Mouse (Mus musculus): ENCODE measurements around the gene Myo1g. TPM values are rescaled to one million over a fixed set of nuclear protein-coding genes. Genes with fewer than 3 reads are reported as not detected.
A peak's percentile ranks its signal among the peaks of the same experiment; 100 is the strongest.

The Myo1g gene
- polyA plus RNA-seq, 1 experiment from 2014 or later, result 1.3 TPM

DNA sequence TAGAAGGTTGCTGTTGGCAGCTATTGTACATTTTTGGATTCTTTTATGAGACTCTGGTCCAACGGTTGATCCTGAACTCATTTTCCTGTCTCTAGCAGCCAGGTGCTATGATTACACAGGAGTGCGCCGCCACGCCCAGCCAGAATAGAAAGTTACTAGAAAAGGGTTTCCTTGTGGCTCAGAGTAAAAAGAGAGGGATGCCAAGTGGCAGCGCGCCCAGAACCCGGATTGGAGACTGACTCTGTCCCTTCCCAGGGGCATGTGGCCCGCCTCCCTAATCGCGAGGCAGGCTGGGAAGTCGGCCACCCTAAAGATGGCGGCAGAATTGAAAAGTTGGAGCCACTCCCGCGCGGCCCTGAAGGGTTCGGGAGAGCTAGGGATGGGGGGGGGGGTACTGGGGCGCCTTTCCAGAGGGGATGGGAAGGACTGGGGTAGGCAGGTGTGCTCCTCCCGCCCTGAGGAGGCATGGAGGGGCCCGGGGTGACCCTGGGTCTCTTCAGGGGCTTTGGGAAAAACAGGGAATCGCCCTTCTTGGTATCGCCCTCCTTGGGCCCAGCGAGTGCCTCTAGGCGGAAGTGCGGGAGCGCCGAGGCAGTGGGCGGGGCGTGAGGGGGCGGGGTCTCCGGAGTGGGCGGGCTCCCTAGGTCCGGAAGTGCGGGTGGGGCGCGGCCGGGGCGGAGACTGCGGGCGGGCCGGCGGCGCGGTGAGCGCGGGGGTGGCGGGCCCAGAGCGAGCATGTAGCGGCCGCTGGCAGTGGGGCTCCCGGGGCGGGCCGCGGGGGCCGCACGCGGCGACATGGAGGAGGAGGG is 25.6 kb upstream of the Myo1g start, which contains the start of gene Ccm2:
Gene Ccm2, plus strand, starts transcription at position 683 of the 809 bp plus-strand sequence.
- Histone ChIP-seq H3K27ac (ENCODE audit: low read length) (peak within 1 kb of the TSS; percentile 98), H3K4me1 (ENCODE audit: control insufficient read depth, insufficient read depth, low read length) (peaks cover 9% of the 10 kb centered on the region; the same call in 1 of the 2 replicates), H3K36me3 (ENCODE audit: control insufficient read depth, insufficient read depth, low read length) (no peaks in the 10 kb centered on the region), H3K4me3 (ENCODE audit: low read depth, low read length) (peak within 1 kb of the TSS; percentile 77), H3K9me3 (ENCODE audit: control insufficient read depth, low read depth, low read length) (no peaks in the 10 kb centered on the region), H3K27me3 (ENCODE audit: control insufficient read depth, insufficient read depth, low read length) (no peaks in the 10 kb centered on the region), H3K4me2 (replicated peaks; ENCODE audit: low read depth, low read length) (peak within 1 kb of the TSS; percentile 80), H3K9ac (replicated peaks; ENCODE audit: low read depth, low read length) (peak within 1 kb of the TSS; percentile 67)
- under 1% methylated on average over 52 of the region's 57 CpGs for WGBS
- ATAC-seq (ENCODE audit: insufficient number of reproducible peaks, insufficient read depth, low FRiP score, low read depth), result peak; percentile 95

DNA sequence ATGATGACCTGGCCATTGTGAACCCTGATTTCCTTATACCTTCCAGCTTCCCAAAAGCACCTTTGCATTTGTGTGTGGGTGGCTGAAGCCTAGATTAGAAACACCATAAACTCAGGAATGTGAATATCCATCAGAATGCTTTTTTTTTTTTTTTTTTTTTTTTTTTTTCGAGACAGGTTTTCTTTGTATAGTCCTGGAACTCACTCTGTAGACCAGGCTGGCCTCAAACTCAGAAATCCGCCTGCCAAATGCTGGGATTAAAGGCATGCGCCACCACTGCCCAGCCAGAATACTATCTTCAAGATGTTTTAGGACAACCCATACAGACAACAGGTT is 25.1 kb upstream of the Myo1g start:
- H3K36me3 ChIP-seq (ENCODE audit: control insufficient read depth, insufficient read depth, low read length), result no peaks in the 10 kb centered on the region
- H3K4me2 ChIP-seq (replicated peaks; ENCODE audit: low read depth, low read length), result peak overlapping the region; percentile 80
- H3K27ac ChIP-seq (ENCODE audit: low read length), result peak overlapping the region; percentile 98
- WGBS, result 22% methylated on average over 3 of the region's 3 CpGs
- ATAC-seq (ENCODE audit: insufficient number of reproducible peaks, insufficient read depth, low FRiP score, low read depth), result no peak
- H3K4me1 ChIP-seq (ENCODE audit: control insufficient read depth, insufficient read depth, low read length), result peaks cover 9% of the 10 kb centered on the region; the same call in 1 of the 2 replicates
- H3K9me3 ChIP-seq (ENCODE audit: control insufficient read depth, low read depth, low read length), result no peaks in the 10 kb centered on the region
- peak overlapping the region; percentile 77 for H3K4me3 ChIP-seq (ENCODE audit: low read depth, low read length)
- 0 out of 2 replicates have a peak overlapping the region, but pooled peaks have one; percentile 67 for H3K9ac ChIP-seq (replicated peaks; ENCODE audit: low read depth, low read length)
- H3K27me3 ChIP-seq (ENCODE audit: control insufficient read depth, insufficient read depth, low read length), result no peaks in the 10 kb centered on the region

DNA sequence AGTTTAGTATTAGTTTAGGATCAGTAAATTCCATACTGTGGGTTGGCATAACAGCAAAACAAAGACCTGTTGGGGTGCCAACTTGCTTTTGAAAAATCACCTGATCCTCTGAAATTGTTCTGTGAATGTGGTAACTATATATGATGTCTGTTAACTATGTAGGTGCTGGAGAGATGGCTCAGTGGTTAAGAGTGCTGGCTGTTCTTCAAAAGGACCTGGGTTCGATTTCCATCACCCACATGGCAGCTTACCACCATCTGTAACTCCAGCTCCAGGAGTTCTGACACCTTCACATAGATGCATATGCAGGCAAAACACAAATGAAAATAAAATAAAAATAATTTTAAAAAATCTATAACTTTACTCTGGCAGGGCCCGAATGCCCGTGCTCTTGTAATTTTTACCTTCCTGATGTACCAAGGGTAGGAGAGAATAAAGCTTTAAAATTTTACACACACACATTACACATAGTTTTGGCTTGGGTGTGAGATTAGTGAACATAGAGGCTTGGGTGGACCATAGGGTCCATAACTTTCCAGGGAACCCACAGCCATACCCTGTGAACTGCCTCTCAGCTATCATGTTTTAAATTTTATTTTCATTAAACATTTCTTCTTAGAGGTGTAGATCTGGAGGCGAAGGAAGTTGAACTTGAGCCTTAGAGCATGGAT is 24.6 kb upstream of the Myo1g start:
- no peak for ATAC-seq (ENCODE audit: insufficient number of reproducible peaks, insufficient read depth, low FRiP score, low read depth)
- H3K4me2 ChIP-seq (replicated peaks; ENCODE audit: low read depth, low read length), result peak overlapping the region; percentile 80
- peak overlapping the region; percentile 98; the same call in 1 of the 2 replicates for H3K27ac ChIP-seq (ENCODE audit: low read length)
- no peaks in the 10 kb centered on the region for H3K27me3 ChIP-seq (ENCODE audit: control insufficient read depth, insufficient read depth, low read length)
- 93% methylated on average over 4 of the region's 4 CpGs for WGBS
- H3K9me3 ChIP-seq (ENCODE audit: control insufficient read depth, low read depth, low read length), result no peaks in the 10 kb centered on the region
- no peak overlapping the region for H3K9ac ChIP-seq (replicated peaks; ENCODE audit: low read depth, low read length)
- peaks cover 9% of the 10 kb centered on the region; the same call in 1 of the 2 replicates for H3K4me1 ChIP-seq (ENCODE audit: control insufficient read depth, insufficient read depth, low read length)
- H3K36me3 ChIP-seq (ENCODE audit: control insufficient read depth, insufficient read depth, low read length), result no peaks in the 10 kb centered on the region
- H3K4me3 ChIP-seq (ENCODE audit: low read depth, low read length), result no peak overlapping the region

DNA sequence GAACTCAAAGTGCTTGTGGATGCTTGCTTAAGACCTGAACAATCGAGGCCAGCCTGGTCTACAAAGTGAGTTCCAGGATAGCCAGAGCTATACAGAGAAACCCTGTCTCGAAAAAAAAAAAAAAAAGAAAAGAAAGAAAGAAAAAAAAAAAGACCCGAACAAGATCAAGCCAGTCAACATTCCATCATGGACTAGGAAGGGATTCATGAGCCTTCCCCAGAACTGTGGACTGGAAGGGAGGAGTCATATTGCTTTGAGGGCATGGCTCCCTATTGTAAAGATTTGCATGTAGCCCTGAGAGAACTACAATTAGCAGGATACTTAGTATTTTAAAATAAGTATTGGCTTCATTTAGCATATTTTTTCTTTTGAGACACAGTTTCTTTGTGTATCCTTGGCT is 23.9 kb upstream of the Myo1g start:
- 90% methylated on average over 3 of the region's 3 CpGs for WGBS
- Histone ChIP-seq H3K9me3 (ENCODE audit: control insufficient read depth, low read depth, low read length) (no peaks in the 10 kb centered on the region), H3K27ac (ENCODE audit: low read length) (no peak overlapping the region), H3K4me3 (ENCODE audit: low read depth, low read length) (no peak overlapping the region), H3K4me1 (ENCODE audit: control insufficient read depth, insufficient read depth, low read length) (peaks cover 9% of the 10 kb centered on the region; the same call in 1 of the 2 replicates), H3K36me3 (ENCODE audit: control insufficient read depth, insufficient read depth, low read length) (no peaks in the 10 kb centered on the region), H3K27me3 (ENCODE audit: control insufficient read depth, insufficient read depth, low read length) (no peaks in the 10 kb centered on the region), H3K4me2 (replicated peaks; ENCODE audit: low read depth, low read length) (no peak overlapping the region), H3K9ac (replicated peaks; ENCODE audit: low read depth, low read length) (no peak overlapping the region)
- no peak for ATAC-seq (ENCODE audit: insufficient number of reproducible peaks, insufficient read depth, low FRiP score, low read depth)

DNA sequence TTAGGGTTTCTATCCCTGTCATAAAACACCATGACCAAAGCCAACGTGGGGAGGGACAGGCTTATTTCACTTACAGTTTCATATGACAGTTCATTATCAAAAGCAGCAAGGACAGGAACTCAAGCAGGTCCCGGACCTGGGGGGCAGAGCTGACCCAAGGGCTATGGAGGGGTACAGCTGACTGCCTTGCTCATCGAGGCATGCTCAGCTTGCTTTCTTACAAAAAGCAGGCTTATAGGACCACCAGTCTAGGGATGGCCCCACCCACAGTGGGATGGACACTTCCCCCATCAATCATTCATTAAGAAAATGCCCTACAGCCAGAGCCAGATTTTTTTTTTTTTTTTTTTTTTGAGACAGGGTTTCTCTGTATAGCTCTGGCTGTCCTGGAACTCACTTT is 10.0 kb upstream of the Myo1g start:
- H3K9me3 ChIP-seq (ENCODE audit: control insufficient read depth, low read depth, low read length), result no peaks in the 10 kb centered on the region
- H3K4me1 ChIP-seq (ENCODE audit: control insufficient read depth, insufficient read depth, low read length), result no peaks in the 10 kb centered on the region
- H3K9ac ChIP-seq (replicated peaks; ENCODE audit: low read depth, low read length), result no peak overlapping the region
- H3K27ac ChIP-seq (ENCODE audit: low read length), result no peak overlapping the region
- peaks cover 10% of the 10 kb centered on the region for H3K36me3 ChIP-seq (ENCODE audit: control insufficient read depth, insufficient read depth, low read length)
- WGBS, result 89% methylated on average over 3 of the region's 3 CpGs
- H3K4me3 ChIP-seq (ENCODE audit: low read depth, low read length), result no peak overlapping the region
- no peaks in the 10 kb centered on the region for H3K27me3 ChIP-seq (ENCODE audit: control insufficient read depth, insufficient read depth, low read length)
- no peak for ATAC-seq (ENCODE audit: insufficient number of reproducible peaks, insufficient read depth, low FRiP score, low read depth)
- H3K4me2 ChIP-seq (replicated peaks; ENCODE audit: low read depth, low read length), result no peak overlapping the region

DNA sequence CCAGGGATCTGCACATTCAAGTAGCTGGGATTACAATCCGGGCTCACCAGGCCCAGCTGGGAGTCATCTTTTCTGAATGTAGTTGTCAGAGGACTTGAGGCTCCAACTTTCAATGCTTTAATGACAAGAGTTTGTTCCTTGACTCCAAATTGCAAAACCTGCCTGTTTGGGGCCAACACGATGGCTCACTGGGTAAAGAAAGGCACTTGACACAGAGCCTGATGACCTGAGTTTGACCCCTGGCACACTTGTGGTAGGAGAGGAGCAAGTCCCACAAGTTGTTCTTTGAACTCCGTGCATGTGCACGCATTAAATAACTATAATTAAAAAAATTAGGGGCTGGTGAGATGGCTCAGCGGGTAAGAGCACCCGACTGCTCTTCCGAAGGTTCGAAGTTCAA is 9.2 kb upstream of the Myo1g start:
- Histone ChIP-seq H3K27ac (ENCODE audit: low read length) (no peak overlapping the region), H3K4me3 (ENCODE audit: low read depth, low read length) (no peak overlapping the region), H3K9ac (replicated peaks; ENCODE audit: low read depth, low read length) (no peak overlapping the region), H3K4me2 (replicated peaks; ENCODE audit: low read depth, low read length) (no peak overlapping the region), H3K36me3 (ENCODE audit: control insufficient read depth, insufficient read depth, low read length) (peaks cover 17% of the 10 kb centered on the region), H3K9me3 (ENCODE audit: control insufficient read depth, low read depth, low read length) (no peaks in the 10 kb centered on the region), H3K4me1 (ENCODE audit: control insufficient read depth, insufficient read depth, low read length) (no peaks in the 10 kb centered on the region), H3K27me3 (ENCODE audit: control insufficient read depth, insufficient read depth, low read length) (no peaks in the 10 kb centered on the region)
- 88% methylated on average over 8 of the region's 8 CpGs for WGBS
- ATAC-seq (ENCODE audit: insufficient number of reproducible peaks, insufficient read depth, low FRiP score, low read depth), result no peak

DNA sequence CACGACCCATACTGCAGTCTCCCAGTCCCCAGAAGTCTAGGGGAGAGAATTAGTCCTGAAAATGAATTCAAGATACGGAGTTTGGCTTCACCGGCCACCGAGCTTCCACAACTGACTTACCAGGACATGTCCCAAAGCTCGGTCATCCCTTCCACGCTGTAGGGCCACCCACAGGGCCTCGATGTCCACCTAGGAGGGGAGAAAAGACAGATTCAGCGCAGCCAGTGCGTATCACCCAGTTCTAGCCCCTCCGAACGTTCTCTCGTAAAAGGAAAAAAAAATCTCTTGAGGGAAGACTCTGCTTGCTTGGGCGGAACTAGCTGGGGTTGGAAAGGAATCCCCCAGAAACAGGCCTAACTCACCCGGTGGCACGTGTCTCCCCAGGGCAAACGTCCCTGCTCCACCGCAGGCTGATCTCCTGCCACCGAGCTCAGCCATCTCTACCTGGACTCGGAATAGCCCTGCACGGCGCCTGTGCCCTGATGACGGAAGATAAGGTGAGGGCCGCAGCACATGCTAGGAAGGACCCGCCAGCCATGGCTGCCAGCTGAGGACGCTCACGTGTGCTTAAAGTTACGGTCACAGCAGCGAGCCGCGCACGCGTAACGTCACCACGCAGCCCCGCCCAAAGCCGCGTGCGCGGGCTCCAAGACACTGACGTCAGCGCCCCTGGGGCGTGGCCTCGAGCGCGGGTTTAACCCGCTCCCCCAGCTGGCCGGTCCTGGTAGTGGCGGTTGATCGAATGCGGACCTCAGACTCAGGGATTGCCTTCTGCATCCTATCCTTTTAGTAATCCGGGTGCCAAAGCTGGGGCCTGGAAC is 7.6 kb upstream of the Myo1g start:
- H3K4me3 ChIP-seq (ENCODE audit: low read depth, low read length), result peak overlapping the region; percentile 73
- WGBS, result under 1% methylated on average over 51 of the region's 51 CpGs
- ATAC-seq (ENCODE audit: insufficient number of reproducible peaks, insufficient read depth, low FRiP score, low read depth), result peak; percentile 97
- H3K27ac ChIP-seq (ENCODE audit: low read length), result peak overlapping the region; percentile 86
- no peaks in the 10 kb centered on the region for H3K9me3 ChIP-seq (ENCODE audit: control insufficient read depth, low read depth, low read length)
- no peaks in the 10 kb centered on the region for H3K27me3 ChIP-seq (ENCODE audit: control insufficient read depth, insufficient read depth, low read length)
- no peaks in the 10 kb centered on the region for H3K4me1 ChIP-seq (ENCODE audit: control insufficient read depth, insufficient read depth, low read length)
- peak overlapping the region; percentile 80 for H3K4me2 ChIP-seq (replicated peaks; ENCODE audit: low read depth, low read length)
- H3K9ac ChIP-seq (replicated peaks; ENCODE audit: low read depth, low read length), result peak overlapping the region; percentile 90
- H3K36me3 ChIP-seq (ENCODE audit: control insufficient read depth, insufficient read depth, low read length), result peaks cover 28% of the 10 kb centered on the region
